9 mouse cellular contexts compared by ENCODE assay signal in the genomic region with DNA sequence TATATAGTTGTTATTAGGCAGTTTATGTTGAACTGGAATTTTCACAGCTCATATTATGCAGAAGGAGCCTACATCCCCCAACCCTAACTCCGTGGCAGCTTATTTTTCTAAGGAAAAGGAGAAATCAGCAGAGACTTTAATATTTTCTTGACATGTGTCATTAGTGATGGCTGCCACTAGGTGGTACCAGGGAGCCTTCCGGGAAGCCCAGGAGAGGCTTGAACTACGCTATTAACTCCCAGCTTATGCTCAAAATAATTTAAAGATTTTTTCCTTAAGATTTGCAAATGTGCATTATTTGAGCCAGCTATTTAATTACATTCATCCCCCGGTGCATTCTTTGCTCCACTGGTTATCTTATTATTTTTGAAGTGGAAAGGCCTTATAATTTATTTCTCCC.
DNase-seq lines count a peak whose midpoint lies in the region; ATAC-seq and TF ChIP-seq lines count a peak whose summit lies in the region.
"Had no signal": no experiment of that assay in that cellular context is flagged by ENCODE, and none has a peak within 500 bp of the region (broad histone marks: within the 10 kb centered on the region; RNA-seq: fewer than 3 reads in every experiment).

No protein-coding gene starts in this region.

- DNase-seq in gastrocnemius, adult 18-20 months (ENCODE audit: low spot score), result peak; percentile 7
- no peak for DNase-seq in gastrocnemius, postnatal 25 days
- DNase-seq in neural tube, embryonic 11.5 days (ENCODE audit: low spot score), result peak; percentile 44
- no peak for DNase-seq in neural tube, embryonic 10.5 days (ENCODE audit: extremely low spot score, low spot score)
- DNase-seq in brain, adult 2 months (ENCODE audit: low read depth, low spot score), result peak; percentile 57
- DNase-seq in forebrain, postnatal 0 days, result peak; percentile 70
- peak; percentile 29 for DNase-seq in liver, postnatal 0 days
- DNase-seq in splenic B cell, adult 2 months (ENCODE audit: low read depth, low spot score), result peak; percentile 26

- H3K27me3 ChIP-seq in neural tube, embryonic 11.5 days (ENCODE audit: control insufficient read depth, insufficient read depth, low read length), result no peaks in the 10 kb centered on the region
- no peaks in the 10 kb centered on the region for H3K27me3 ChIP-seq in forebrain, postnatal 0 days (ENCODE audit: insufficient read depth, low read length)
- 0 out of 2 replicates have a peak, but pooled peaks cover 3% of the 10 kb centered on the region for H3K27me3 ChIP-seq in liver, postnatal 0 days (ENCODE audit: insufficient read depth, low read length)
- no peaks in the 10 kb centered on the region for H3K27me3 ChIP-seq in splenic B cell, adult 2 months (ENCODE audit: control insufficient read depth, insufficient read depth, low read length, poor library complexity, severe bottlenecking)

- TF ChIP-seq CTCF in forebrain, postnatal 0 days (IDR thresholded peaks at IDR 0.05; ENCODE audit: low read depth), result peak; percentile 78
- TF ChIP-seq CTCF in liver, postnatal 0 days (IDR thresholded peaks at IDR 0.05; ENCODE audit: low read depth), result peak; percentile 68

- no peak for TF ChIP-seq EP300 in liver, postnatal 0 days (IDR thresholded peaks at IDR 0.05; ENCODE audit: low read depth)

- no peak for ATAC-seq in neural tube, embryonic 11.5 days (ENCODE audit: insufficient read depth, low FRiP score, low TSS enrichment)
- peak; percentile 58 for ATAC-seq in forebrain, postnatal 0 days
- ATAC-seq in liver, postnatal 0 days, result no peak

- no peaks in the 10 kb centered on the region for H3K4me1 ChIP-seq in neural tube, embryonic 11.5 days (ENCODE audit: control insufficient read depth, insufficient read depth, low read length)
- H3K4me1 ChIP-seq in forebrain, postnatal 0 days (ENCODE audit: insufficient read depth), result no peaks in the 10 kb centered on the region
- H3K4me1 ChIP-seq in liver, postnatal 0 days (ENCODE audit: insufficient read depth), result no peaks in the 10 kb centered on the region
- H3K4me1 ChIP-seq: heart, embryonic 13.5 days had no signal

- no peak overlapping the region for H3K9ac ChIP-seq in neural tube, embryonic 11.5 days (ENCODE audit: low read length)
- H3K9ac ChIP-seq in forebrain, postnatal 0 days, result no peak overlapping the region
- H3K9ac ChIP-seq in liver, postnatal 0 days (replicated peaks), result no peak overlapping the region
- H3K9ac ChIP-seq: heart, embryonic 13.5 days had no signal

- no peak overlapping the region for H3K4me3 ChIP-seq in neural tube, embryonic 11.5 days (ENCODE audit: low read depth, low read length)
- H3K4me3 ChIP-seq in forebrain, postnatal 0 days (ENCODE audit: low read depth, low read length), result no peak overlapping the region
- H3K4me3 ChIP-seq in liver, postnatal 0 days (ENCODE audit: low read depth, low read length), result no peak overlapping the region
- H3K4me3 ChIP-seq: heart, embryonic 13.5 days had no signal

- no peaks in the 10 kb centered on the region for H3K9me3 ChIP-seq in neural tube, embryonic 11.5 days (ENCODE audit: control insufficient read depth, low read length)
- no peaks in the 10 kb centered on the region for H3K9me3 ChIP-seq in forebrain, postnatal 0 days (ENCODE audit: low read length)
- no peaks in the 10 kb centered on the region for H3K9me3 ChIP-seq in liver, postnatal 0 days (ENCODE audit: low read length)
- H3K9me3 ChIP-seq: heart, embryonic 13.5 days had no signal

- H3K27ac ChIP-seq in neural tube, embryonic 11.5 days (ENCODE audit: low read depth, low read length), result no peak overlapping the region
- no peak overlapping the region for H3K27ac ChIP-seq in forebrain, postnatal 0 days (ENCODE audit: low read depth, low read length)
- no peak overlapping the region for H3K27ac ChIP-seq in liver, postnatal 0 days (ENCODE audit: low read depth)
- H3K27ac ChIP-seq: heart, embryonic 13.5 days had no signal

- no peak overlapping the region for H3K4me2 ChIP-seq in neural tube, embryonic 11.5 days (ENCODE audit: low read depth)
- H3K4me2 ChIP-seq in forebrain, postnatal 0 days (ENCODE audit: low read depth), result no peak overlapping the region
- no peak overlapping the region for H3K4me2 ChIP-seq in liver, postnatal 0 days (ENCODE audit: low read depth, low read length)
- H3K4me2 ChIP-seq: heart, embryonic 13.5 days had no signal

- no peaks in the 10 kb centered on the region for H3K36me3 ChIP-seq in neural tube, embryonic 11.5 days (ENCODE audit: control insufficient read depth, insufficient read depth, low read length)
- no peaks in the 10 kb centered on the region for H3K36me3 ChIP-seq in forebrain, postnatal 0 days (ENCODE audit: insufficient read depth)
- no peaks in the 10 kb centered on the region for H3K36me3 ChIP-seq in liver, postnatal 0 days (replicated peaks; ENCODE audit: insufficient read depth, low read length)
- no peaks in the 10 kb centered on the region for H3K36me3 ChIP-seq in splenic B cell, adult 2 months (ENCODE audit: control insufficient read depth, insufficient read depth, low read length, poor library complexity, severe bottlenecking)
- H3K36me3 ChIP-seq: heart, embryonic 13.5 days had no signal

- 18% methylated on average over 4 of the region's 4 CpGs for WGBS in neural tube, embryonic 11.5 days
- 11% methylated on average over 4 of the region's 4 CpGs for WGBS in forebrain, postnatal 0 days
- WGBS in liver, postnatal 0 days (ENCODE audit: insufficient replicate concordance), result 13% methylated on average over 4 of the region's 4 CpGs

Comparison
In these comparisons a context has a peak if more than half of its experiments do, and no peak if none do; other contexts are left out.
1. DNase-seq: peak in gastrocnemius, adult 18-20 months (single experiment), neural tube, embryonic 11.5 days (single experiment), brain, adult 2 months (single experiment), forebrain, postnatal 0 days (single experiment), liver, postnatal 0 days (single experiment) and splenic B cell, adult 2 months (single experiment); none in gastrocnemius, postnatal 25 days (single experiment) and neural tube, embryonic 10.5 days (single experiment).